Mouse (Mus musculus): ENCODE data around the gene Gm45521.

The Gm45521 gene

GRCm38 (mm10) chr14:7952610-7953254 is 4.4 kb upstream of the Gm45521 start:
- peak; percentile 39 for DNase-seq (ENCODE audit: low read depth, low spot score)

DNA sequence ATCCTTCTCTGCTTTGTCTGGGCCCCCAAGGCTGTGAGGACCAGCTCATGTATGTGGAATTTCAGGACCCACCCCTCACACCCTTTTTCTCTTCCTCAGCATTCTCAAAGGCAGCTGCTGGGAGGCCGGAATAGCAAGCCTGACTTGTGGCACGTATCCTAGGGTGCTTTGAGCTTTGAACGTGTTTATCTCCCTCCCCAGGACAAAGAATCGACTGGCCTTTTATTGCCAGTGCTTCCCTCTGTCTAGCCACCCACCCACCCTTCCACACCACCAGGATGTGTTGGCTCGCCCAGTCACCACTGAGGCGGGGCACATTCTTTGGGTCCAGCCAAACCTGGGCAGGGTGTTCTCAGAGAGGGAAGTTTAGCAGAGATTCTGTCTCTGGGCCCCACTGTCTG is 3.0 kb upstream of the Gm45521 start:
- DNase-seq (ENCODE audit: low read depth, low spot score), result peak; percentile 35

- no peak for DNase-seq (ENCODE audit: low read depth, low spot score)
Measured at GRCm38 (mm10) chr14:7956427-7956826, 661 bp upstream of the Gm45521 start.

DNA sequence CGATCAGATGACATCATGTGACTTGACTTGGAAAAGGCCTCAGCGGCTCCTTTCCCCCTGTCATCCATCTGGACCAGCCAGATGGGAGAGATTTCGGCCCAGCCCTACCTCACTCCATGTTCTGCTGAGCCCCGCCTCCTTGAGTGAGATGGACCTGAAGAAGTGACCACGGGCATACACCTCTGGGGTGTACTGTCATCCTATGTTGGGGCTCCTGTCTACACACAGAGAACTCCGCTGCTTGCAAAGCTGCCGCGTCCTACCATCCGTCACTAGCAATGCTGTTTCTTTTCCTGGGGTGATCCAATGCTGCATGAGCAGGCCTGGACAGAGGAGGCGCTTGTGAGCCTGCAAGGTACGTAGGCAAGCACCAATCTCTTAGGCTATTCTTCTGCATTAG is 3.5 kb downstream of the Gm45521 start:
- peak; percentile 33 for DNase-seq (ENCODE audit: low read depth, low spot score)

DNA sequence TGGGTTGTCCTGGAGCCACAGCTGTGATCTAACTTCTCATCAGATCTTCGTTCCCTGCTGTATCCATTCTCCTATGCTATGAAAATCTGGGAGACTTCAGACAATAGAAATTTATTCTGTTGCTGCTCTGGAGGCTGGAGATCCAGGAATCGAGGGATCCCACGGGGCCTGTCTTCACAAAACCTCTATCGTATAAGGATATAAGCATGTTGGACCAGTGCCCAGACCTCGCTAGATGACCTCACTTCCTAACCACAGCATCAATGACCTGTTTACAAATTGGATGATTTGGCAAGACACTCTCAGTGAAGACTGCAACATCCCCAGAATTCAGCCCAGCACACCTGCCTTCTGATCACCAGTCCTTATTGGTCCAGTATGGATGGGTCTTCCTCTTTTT is 4.6 kb downstream of the Gm45521 start:
- DNase-seq (ENCODE audit: low read depth, low spot score), result no peak

- no peak for DNase-seq (ENCODE audit: low read depth, low spot score)
Measured at GRCm38 (mm10) chr14:7962626-7963025, 5.5 kb downstream of the Gm45521 start.

DNA sequence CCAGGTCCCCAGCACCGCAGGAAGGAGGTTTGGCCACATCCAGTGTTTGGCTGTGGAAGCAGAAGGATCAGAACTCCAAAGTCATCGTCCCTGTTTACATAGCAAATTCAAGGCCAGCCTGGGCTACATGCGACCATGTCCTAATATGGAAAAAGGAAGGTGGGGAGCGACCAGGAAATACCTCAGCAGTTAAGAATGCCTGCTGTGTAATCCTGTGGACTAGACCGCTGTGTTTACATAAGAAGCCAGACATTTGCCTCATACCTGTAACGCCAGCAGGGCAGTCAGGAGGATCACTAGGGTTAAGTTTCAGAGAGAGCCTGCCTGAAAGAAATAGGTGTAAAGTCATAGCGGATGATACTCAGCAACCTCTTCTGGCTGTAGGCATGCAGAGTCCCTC is 6.1 kb downstream of the Gm45521 start:
- DNase-seq (ENCODE audit: low read depth, low spot score), result no peak

DNA sequence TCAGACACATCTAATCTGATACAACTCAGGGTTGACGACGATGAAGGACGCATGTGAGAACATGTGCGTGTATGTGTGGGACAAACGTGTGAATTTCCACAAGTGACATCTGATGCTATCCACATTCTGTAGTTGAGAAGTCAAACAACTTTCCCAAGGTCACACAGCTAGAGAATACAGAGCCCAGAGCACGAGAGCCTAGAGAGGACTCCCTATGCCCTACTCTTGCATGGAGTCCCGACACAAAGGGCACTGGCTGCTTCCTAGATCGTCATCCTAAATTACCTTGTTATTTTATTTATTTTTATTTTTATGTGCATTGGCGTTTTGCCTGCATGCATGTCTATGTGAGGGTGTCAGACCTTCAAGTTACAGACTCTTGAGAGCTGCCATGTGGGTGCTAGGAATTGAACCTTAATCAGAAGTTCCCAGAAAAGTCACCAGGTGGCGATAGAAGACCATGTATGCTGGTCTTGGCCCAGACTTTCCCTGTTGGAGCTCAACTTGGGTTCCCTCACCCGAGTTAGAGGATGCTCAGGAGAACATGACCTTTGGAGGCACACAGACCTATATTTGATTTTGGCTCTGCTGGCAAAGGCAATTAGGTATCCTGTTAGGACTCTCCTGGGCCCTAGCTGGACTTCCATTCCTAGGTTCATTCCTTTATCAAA is 7.3 kb downstream of the Gm45521 start:
- DNase-seq (ENCODE audit: low read depth, low spot score), result peak; percentile 85

DNA sequence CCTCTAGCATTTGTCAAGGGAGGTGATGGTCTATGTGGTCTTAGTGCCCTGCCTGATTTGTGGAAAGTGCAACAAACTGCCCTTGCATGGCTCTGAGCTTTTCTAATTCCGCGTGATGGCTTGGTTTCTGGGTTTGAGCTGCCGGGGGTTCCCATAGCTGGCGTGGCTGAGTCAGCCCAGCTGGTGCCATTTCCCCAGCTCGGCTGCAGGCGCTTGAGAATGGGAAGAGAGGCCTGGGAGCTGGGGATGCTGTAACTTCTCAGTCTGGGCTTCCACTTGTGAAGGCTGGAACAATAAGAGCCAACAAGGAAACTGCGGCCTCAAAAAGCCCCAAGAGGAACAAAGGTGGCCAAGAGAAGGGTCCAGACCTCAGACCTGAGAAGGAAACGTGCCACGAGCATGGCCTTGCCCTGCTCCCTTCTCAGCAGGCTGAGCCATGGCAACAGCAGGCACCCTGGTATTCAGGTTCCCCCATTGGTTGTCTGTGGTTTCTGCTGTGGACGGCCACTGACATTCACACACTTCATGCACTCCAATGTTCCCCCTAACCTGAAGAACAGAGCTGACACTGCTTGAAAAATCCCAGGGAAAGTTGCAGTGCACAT is 14.9 kb downstream of the Gm45521 start:
- no peak for DNase-seq (ENCODE audit: low read depth, low spot score)

GRCm38 (mm10) chr14:7974643-7975042 is 17.6 kb downstream of the Gm45521 start:
- DNase-seq (ENCODE audit: low read depth, low spot score), result no peak

GRCm38 (mm10) chr14:7975177-7975576 is 18.1 kb downstream of the Gm45521 start:
- no peak for DNase-seq (ENCODE audit: low read depth, low spot score)

DNA sequence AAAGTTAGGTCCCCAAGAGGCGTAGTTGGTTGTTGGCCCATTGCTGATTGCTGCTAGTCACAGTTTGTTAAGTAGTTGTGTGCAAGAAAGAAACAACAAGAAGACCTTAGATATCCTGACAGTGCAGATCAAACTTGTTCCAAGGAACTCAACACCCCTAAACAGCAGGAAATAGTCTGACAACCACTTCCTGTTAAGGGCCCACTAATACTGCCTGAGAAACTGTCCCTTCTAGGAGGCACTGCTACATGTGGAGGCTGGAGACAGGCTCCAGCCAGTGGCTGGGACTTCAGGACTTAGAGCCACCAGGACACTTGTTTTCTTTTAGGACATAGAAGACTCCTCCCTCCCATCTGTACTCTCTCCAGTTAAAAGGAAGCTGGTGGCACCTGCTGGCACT is 20.4 kb downstream of the Gm45521 start:
- DNase-seq (ENCODE audit: low read depth, low spot score), result no peak

DNA sequence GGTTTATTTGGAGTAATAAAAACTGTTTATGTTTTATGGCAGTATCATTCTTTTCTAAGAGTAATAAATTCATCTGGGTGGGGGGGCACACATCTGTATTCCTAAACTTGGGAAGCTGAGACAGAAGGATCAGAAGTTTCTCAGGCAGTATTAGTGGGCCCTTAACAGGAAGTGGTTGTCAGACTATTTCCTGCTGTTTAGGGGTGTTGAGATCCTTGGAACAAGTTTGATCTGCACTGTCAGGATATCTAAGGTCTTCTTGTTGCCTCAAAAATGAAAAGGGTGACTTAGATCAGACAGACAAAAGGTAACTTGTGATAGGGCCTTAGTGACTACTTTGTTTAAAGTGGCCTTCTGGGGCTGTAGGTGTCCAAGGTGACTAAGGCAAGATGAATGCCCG is 21.1 kb downstream of the Gm45521 start:
- no peak for DNase-seq (ENCODE audit: low read depth, low spot score)

DNA sequence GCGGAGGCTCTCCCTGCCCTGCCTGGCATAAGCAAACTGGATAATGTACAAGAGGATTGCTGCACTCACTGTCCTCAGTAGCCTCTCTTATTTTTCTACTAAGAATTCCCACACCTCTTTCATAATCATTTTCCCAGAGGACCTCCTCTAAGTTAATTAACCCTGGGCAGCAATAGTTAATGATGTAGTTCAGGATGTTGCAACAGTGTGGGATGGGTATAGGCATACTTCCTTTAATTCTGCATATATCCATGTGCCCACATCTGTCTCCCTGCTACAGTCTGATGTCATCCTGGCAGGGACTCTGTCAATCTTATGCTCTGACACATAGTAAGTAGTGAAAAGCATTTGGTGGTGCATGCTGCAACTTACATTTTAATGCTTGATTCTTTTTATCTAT is 24.1 kb downstream of the Gm45521 start:
- DNase-seq (ENCODE audit: low read depth, low spot score), result no peak

- DNase-seq (ENCODE audit: low read depth, low spot score), result no peak
Measured at GRCm38 (mm10) chr14:7986913-7987312, 29.8 kb downstream of the Gm45521 start.

DNA sequence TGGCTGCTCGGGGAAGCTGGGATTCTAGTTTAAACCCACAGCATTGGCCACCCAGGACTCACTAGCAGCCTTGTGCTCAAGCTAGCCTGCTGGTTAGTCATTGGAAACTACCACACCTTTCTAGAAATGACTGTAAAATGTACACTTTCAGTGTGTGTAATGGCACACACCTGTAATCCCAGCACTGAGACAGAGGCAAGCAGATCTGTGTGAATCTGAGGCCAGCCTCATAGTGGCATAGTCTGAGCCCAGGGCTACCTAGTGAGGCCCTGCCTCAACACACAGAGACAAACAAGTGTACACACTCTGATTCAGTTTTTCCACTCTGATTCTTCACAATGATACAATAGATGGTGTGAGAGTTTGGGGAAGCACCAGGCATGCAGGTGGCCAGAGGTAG is 32.3 kb downstream of the Gm45521 start:
- no peak for DNase-seq (ENCODE audit: low read depth, low spot score)

DNA sequence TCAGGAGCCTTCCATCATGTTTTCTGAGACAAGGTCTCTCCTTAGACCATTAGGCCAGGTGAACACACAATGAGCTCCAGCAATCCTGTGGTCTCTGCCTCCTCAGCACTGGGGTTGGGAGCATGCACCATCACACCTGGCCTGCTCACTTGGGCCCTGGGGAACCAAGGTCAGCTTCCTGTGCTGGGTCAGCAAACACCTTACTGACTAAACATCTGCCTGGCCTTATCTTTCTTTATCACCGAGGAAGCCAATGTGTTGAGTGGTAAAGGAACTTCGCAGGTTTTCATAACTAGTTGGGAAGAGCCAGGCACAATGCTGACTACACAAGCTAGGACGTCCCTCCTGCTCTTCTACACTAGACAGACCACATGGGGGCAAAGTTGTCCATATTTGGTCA is 32.9 kb downstream of the Gm45521 start:
- no peak for DNase-seq (ENCODE audit: low read depth, low spot score)

GRCm38 (mm10) chr14:7991108-7991776 is 34.2 kb downstream of the Gm45521 start:
- DNase-seq (ENCODE audit: low read depth, low spot score), result peak; percentile 49

DNA sequence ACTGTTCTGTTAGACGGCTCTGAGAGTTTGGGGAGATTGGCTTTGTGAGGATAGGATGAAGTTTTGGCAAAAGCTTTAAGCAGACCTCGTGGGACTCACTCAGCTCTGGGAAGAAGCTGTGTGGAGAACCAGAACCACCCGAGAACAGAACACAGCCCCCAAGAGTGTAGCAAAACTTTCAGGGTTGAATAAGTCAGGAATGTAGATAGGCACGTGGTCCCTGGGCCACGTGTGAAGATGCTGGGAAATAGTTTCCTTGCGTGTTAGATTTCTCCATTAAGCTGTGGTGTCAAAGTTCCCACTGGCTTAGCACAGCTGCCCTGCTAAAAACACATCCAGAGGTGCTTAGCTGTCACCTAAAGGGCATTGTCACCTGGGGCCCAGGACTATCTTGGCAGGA is 35.1 kb downstream of the Gm45521 start:
- DNase-seq (ENCODE audit: low read depth, low spot score), result no peak

DNA sequence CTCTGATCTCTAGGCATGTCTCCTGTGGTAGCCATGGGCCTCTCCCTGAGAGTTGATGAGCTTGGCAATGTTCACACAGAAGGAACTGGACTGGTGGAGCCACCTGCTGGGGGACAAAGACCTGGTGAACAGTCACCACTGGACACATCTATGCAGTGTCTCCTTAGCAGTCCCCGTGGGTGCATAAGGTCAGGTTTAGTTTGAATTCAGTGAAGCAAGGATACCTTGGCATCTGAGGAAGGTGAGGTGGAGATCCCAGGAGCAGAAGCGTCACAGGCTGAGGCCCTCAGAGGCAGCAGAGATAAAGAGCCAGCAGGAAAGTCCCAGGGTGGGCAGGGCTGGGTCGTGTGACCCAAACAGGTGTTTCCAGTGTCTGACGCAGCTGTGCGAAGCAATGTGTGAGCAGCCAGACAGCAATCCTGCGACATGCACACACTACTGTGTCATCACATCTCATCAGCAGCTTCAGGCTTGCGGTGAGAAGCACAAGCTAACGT is 37.2 kb downstream of the Gm45521 start, which contains the start of gene Dnase1l3:
Dnase1l3 (minus strand) TSS at position 303 of the 497 bp plus-strand sequence.
- DNase-seq (ENCODE audit: low read depth, low spot score), result no peak

GRCm38 (mm10) chr14:7997255-7997696 is 40.2 kb downstream of the Gm45521 start:
- DNase-seq (ENCODE audit: low read depth, low spot score), result peak; percentile 89

GRCm38 (mm10) chr14:7999030-7999429 is 41.9 kb downstream of the Gm45521 start:
- DNase-seq (ENCODE audit: low read depth, low spot score), result no peak

Measured in mesoderm, embryonic 11.5 days (tissue).